Mouse (Mus musculus) brain, adult 2 months (tissue): ENCODE results near the gene S100a4.

Experiments
- DNase-seq: peaks from one replicate; pipeline ENCODE4 v3.0.0; 2011; ENCODE audit warnings: low read depth, low spot score

S100a4 gene

DNA sequence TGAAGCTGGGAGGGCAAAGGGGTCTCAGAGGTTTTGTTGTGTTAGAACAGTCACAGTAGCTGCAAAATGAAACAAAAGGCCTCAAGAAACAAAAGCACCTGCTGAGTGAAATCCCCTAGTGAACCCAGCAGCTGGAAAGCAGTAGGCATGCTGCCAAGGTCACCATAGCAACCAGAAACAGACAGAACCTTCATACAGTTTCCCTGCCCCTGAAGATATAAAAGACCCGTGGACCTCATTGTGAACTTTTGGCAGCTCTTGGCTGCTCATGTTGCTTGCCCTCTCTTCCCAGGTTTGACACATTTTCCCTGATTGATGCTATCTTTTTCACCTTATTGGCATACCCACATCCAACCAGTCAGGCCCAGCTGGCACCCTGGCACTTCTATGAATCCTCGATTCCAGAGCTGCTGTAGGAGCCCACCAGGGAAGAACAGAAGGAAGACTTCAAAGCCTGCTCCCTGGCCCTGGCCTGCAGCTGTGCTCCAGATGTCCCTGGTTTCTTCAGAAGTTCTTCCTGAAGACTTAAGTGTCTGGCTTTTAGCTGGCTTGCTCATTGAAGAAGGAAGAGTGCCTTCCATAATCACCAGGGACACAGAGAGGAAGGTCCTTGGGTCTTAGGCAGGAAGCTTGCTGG is 20.0 kb downstream of the S100a4 start:
- peak; percentile 74 for DNase-seq

GRCm38 (mm10) chr3:90625496-90625895 is 21.9 kb downstream of the S100a4 start:
- no peak for DNase-seq

DNA sequence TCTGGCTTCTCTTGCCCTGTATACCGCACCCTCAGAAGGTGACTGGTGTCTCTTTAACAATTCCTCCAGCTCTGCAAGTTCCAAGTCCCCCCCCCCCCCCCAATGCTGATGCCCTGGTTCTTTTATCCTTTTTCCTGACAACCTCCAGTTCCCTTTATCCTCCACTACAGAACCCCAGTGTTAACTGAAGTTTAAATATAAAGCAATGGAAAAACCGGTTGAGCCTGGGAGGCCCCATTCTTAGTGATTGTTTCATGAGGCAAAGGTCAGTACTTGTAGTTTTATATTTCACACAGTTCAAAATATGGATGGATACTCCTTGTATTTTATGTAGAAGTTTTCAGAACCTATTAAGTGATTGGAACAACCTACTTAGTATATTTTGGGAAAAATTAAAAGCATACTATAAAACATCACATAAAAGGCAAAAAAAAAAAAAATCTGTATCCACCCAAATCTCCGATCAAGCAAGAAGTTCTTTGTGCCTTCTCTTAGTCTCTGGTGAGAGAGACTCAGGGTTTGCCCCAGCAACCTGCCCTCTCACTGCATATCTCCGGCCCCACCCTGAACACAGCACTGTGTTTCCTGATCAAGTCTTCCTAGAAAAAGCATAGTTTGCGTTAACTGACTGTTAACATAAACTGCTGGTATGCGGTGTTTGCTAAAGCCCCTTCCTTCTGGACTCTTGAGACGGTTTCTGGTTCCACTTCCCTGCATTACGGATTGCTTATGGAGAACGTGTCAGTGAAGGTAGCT is 22.9 kb downstream of the S100a4 start:
- no peak for DNase-seq

DNA sequence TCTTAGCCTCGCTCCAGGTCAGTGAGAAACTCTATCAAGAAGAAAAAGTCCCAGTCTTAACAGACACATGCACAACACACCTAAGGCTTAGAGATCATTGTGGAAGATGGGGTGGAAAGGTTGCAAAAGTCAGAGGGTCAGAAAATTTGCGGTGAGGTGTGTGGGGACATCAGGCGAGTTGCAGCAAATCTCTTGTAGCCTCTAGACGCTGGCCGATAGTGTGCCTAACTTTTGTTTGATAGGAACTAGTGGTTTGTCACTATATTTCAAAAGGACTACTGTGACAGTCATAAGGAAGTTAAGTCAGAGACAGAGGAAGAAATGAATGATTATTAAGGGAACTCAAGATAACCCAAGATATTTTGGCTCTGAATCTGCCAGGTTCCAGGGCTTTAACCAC is 23.8 kb downstream of the S100a4 start:
- DNase-seq: no peak

GRCm38 (mm10) chr3:90627807-90628206 is 24.2 kb downstream of the S100a4 start:
- DNase-seq: peak; percentile 69

- DNase-seq: peak; percentile 58
These were observed 25.7 kb downstream of the S100a4 start for GRCm38 (mm10) chr3:90629298-90629697.

DNA sequence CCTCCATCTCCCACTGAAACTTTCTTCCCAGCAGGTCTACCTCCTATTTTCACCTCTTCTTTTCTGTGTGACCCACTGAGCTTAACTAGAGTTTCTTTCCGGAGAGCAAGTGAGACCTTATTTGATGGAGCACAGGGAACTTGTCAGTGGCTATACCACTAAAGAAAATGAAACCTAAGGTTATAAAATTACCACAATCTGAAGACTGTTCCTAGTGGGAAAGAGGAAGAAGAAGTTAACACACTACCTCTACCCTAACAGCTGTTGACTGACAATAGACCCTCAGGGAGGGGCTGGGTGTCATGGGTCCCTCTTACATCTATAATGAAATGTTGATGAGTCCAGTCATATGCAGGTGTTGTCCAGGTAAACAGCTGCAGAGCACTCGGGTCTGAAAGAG is 28.4 kb downstream of the S100a4 start:
- DNase-seq: no peak

GRCm38 (mm10) chr3:90638511-90639275 is 35.1 kb downstream of the S100a4 start:
- peak; percentile 51 for DNase-seq

- DNase-seq: peak; percentile 17
These were observed 36.1 kb downstream of the S100a4 start for GRCm38 (mm10) chr3:90639511-90640154.

- DNase-seq: no peak
These were observed 37.4 kb downstream of the S100a4 start for GRCm38 (mm10) chr3:90640981-90641380.

DNA sequence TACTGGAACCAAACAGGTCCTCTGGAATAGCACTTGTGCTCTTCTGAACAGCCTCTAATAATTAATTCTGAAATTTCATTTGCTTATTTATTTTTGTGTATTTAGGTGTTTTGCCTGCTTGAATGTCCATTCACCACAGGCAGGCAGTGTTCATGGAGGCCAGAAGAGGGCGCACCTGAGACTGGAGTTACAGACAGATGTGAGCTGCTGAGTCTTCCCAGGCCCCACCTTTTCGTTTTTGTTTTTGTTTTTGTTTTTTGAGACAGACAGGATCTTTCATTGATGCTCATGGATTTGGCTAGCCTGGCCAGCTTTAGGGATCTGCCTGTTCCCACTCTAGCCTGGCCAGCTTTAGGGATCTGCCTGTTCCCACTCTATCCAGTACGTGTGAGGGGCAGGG is 40.6 kb downstream of the S100a4 start:
- peak; percentile 59 for DNase-seq

DNA sequence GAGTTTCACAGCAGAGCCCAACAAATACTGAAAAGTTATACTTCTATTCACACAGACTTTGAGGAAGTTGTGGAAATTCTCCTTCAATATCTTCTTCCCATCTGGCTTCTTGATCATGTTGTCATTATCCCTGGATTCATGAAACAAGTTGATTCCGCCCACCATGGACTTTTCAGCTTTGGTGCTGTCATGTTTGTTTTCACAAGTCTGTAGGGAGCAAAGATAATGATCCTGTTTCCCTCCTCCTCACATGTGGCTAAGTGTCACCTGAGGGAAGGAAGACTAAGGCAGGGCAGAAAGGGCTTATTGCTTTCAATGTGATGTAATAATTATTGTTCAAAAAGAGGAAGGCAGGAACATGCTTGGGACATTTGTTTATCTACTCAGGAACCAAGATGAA is 43.7 kb downstream of the S100a4 start:
- DNase-seq: no peak

DNA sequence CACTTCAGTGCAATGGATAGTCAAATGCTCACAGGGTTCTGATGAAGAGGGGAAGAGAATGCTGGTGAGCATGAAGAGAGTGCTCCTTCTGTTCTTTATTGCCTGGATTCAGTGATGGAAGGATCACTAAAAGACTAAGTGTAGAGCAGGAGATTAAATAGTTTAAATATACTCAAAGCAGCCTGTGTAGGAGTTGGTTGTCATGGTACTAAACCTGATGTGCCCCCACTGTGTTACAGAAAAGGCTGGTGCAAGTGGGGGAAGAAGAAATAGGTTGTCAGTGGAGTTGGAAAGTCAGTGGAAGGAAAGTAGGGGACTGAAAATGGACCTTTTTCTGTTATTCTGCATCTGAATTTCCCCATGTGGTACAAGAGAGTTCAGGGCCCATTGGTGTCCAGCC is 45.4 kb downstream of the S100a4 start:
- peak; percentile 71 for DNase-seq

DNA sequence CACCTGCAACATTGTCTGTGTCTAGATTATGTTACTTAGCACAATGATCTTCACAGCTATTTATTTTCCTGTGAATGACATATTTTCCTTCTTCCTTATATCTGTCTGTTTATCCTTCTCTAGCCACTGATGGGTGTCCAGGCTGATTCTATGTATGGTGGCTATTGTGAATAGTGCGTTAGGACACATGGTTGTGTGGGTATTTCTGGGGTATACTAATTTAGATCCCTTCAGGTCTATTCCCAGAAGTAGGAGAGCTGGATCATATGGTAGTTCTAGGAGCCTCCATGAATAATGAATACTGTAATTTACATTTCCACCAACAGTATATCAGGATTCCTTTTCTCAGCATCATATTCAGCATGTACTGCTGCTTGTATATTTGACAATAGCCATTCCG is 46.3 kb downstream of the S100a4 start:
- peak; percentile 18 for DNase-seq

DNA sequence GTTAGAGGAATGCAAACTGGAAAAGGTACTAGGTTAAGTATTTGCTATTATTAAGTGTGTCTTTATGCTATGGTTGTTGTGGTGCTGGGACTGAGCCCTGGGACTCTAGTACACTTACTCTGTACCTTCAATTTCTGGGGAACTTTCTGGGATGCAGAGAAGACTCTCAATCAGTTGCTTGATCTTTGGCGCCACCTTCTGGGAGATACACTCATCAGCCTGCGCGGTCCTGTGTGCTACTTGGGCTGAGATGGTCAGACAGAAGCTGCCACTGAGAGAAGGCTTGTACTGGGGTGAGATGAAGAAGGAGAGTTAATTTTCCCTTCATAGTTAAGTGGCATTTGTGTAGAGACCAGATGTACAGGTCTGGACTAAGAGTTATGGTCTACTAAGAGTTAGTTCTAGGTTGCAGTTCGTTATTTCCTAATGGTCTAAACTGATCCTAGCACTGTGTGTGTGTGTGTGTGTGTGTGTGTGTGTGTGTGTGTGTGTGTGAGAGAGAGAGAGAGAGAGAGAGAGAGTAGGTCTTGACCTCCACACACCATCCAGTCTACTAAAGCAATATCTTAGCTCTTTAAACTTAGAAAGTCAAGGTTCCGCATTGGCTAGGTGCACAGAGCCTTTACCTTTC is 49.4 kb downstream of the S100a4 start:
- DNase-seq: peak; percentile 86

DNA sequence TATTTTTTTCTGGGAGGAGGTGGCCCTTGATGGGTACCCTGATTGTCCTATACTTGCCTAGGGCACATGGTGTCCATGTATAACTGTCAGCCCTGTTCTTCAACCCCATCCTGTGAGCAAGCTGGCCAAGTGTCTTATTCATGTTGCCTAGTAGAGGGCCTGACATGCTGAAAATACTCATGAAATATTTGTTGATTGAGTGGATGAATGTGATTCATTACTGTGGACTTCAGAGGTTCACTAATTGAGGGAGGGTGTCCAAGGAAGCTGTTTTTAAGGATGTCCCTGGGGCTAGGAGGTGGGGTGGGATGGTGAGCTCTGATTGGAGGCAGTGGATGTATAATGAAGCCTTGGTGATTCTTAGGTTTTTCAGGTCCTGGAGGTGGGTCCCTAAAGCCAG is 50.1 kb downstream of the S100a4 start, which contains the start of gene S100a7a:
S100a7a (plus strand) TSS at position 301 of the 400 bp plus-strand sequence.
- no peak for DNase-seq
